Mouse (Mus musculus): Measurements from ENCODE around the gene Tex261.
"Not testable (repeated sequence)": the region's sequence is repeated elsewhere in the genome, so short reads cannot be mapped to it uniquely, and the experiment has no call there.

Tex261 gene

DNA sequence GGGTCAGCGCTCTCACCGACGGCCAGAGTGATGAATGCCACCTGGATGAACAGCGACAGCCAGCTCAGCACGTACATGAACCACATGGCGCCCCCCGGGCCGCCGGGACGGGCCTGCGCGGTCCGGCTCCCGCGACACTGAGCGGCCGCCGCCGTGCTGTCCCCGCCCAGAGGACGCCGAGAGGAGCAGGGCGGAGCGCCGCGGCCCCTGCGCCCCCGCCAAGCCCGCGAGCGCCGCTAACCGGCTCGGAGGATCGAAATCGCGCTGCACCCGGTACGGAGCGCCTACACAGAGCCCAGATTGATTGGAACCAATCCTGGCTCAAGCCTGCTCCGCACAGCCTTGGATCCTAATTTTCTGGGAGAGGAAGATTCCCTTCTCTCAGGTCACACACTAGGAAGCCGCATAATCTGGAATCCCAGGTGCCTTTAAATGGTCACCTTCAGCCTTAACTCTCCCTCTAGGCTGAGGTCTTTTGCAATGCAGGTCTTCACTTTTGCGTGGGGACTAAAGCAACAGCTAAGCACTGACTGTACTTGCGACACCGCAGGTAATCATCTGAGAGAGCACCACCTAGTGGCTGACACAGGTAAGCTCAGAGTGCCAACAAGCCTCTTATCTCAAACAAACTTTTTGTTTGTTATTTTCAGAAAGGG is at the start of gene Tex261:
Gene Tex261, minus strand, starts transcription at position 176 of the 656 bp plus-strand sequence.
- in situ Hi-C loops (cut with MseI, MboI): no loop called here

DNA sequence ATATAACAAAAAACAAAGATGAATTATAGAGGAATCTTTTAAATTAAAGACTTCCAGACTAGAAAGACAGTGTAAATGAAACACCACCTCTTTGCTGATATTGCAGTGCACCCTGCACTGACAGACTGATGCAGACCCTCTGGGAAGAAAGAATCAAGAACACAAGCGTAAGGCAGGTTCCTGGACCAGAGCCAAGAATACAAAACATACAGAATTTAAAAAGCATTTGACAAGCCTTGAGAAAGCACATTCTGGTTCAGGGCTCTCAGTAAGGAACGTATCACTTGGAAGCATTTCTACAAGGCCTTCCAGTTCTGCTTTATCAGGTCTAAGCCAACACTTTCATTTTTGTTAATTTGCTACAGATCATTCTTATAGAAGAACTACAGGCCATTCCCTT is 46.2 kb upstream of the Tex261 start:
- in situ Hi-C loops (cut with MseI, MboI): no loop called here

DNA sequence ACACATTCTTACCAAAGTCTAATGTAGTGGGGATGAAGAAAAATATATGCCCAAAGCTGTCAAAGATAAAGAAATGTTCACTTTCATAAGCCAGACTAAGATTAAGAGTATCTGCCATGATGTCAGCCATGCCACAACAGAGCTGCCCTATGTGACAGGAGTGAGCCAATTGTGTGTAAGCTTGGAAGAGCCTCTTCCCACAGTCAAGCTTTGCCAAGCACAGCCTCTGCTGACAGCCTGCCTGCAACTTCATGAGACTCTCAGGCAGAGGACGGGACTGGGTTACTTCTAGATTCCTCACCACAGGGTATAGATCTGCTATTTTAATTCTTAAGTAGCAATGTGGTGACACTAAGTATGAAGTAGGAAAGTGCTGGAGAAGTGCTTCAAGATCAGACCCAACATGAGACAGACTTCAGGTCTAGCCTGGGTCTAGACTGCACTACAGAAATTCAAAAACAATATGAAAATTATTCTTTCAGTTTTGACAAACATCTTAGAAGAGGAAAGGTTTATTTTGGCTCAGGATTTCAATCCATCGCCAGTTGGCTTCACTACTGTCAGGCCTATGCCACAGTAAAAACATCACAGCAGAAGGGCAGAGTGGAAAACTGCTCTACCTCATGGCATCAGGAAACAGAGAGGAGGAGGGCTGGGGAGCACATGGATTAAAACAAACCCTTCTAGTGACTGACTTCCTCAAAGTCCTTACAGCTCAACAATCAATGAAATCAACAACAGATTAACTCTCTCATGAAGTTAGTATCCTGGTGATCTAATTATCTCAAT is 45.3 kb upstream of the Tex261 start:
- in situ Hi-C loops (cut with MseI, MboI): no loop called here

DNA sequence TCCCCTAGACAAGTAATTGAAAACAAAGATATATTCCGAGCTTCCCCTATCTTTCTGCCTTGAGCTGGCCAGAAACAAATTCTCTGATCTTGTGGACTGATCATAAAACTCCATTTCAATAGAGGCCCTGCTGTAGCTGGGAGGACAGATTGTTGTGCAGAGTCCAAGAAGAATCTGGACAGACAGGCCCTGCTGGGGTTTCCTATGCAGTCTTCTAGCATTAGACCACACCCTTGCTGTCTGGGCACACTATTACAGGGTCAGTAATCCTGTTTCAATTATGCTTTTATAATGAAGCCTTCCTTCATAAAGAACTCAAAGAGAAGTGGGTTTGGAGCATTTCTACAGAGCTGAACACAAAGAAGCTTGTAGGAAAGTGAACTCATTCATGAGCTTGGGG is 43.4 kb upstream of the Tex261 start:
- in situ Hi-C loops (cut with MseI, MboI): no loop called here

DNA sequence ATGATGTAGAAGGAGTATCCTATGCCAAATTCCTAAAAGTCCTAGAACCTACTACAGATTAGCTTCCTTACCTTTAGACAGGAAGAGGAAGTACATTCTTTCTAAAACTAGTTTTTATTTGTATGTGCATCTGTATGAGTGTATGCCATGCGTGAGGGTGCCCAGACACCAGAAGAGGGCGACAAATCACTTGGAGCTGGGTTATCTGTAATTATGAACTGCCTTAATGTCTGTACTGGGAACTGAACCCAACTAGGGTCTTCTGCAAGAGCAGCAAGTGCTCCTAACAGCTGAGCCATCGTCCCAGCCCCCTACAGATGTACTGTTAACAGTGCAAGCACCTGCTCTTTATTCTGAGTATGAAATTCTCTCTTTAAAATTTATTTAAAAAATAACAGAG is 40.2 kb upstream of the Tex261 start:
- in situ Hi-C loops (cut with MseI, MboI): no loop called here

DNA sequence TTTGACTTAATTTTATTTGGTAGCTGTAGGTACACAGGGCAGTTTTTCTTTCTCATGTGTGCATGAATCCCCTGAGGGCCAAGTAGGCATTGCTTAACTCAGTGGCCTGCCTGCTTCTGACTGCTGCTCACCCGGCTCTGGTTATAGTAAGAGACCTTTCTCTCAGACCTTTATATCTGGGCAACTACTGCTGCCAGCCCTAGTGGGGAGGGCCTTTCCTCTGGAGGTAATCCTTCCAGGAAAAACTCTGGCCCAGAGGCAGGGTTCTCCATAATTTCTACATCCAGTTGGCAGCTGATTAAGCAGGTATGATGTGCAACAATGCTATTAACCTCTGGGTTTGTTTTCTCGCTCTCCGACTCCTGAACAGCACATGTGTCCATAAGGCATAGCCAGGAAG is 27.2 kb upstream of the Tex261 start:
- in situ Hi-C loops (cut with MseI, MboI): no loop called here

DNA sequence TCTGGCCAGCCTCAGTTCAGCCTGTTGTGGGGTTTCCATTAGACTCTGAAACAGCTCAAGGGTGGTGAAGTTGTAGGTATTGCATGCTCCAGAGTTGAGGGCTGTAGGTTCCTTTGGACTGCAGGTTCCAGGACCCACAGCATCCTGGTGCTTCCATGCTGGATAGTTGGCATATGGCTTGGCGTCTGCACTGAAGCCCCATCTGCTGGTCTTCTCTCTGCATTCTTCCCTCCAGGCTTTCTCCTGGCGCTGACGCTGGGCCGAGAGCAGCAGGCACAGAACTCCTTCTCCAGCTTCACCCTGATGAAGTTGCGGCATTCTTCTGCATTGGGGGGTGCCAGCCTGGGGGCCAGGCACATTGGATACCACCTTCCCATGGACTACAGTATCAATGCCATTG is 26.4 kb upstream of the Tex261 start:
- in situ Hi-C loops (cut with MseI, MboI): no loop called here

DNA sequence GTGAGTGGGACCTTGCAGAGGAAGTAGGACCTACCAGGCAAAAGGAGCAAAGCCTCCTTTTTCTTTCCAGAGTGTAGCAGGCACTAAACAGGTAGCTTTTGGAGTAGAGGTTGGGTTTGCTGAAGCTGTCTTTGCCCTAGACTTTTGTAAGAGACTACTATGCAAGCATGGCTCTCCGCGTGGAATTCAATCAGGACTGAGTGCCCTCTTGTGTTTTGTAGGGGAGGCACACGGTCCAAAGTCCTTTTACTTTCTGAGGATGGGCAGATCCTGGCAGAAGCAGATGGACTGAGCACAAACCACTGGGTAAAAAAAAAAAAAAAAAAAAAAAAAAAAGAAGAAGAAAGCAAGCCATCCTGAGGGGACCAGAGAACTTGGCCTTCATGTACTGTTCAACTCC is 21.1 kb upstream of the Tex261 start:
- in situ Hi-C loops (cut with MseI, MboI): no loop called here

DNA sequence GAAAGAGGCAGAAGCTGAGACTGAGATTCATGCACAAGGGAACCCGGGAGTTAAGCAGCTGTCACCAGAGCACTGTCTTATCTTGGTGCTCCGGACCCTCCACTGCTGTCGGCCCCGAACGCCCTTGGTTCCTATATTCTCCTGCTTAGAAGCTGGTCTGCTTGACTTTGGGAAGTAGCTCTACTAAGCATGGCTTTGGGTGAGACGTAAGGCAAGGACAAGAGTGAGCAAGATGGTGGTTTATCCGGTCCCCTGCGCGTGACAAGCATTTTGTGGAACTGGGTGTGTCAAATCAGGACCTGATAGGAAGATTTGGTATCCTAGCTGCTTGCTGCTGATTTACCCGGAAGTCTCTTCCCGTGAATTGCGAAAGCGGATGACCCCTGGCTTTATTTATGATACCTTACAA is 19.9 kb upstream of the Tex261 start:
- in situ Hi-C loops (cut with MseI, MboI): no loop called here

DNA sequence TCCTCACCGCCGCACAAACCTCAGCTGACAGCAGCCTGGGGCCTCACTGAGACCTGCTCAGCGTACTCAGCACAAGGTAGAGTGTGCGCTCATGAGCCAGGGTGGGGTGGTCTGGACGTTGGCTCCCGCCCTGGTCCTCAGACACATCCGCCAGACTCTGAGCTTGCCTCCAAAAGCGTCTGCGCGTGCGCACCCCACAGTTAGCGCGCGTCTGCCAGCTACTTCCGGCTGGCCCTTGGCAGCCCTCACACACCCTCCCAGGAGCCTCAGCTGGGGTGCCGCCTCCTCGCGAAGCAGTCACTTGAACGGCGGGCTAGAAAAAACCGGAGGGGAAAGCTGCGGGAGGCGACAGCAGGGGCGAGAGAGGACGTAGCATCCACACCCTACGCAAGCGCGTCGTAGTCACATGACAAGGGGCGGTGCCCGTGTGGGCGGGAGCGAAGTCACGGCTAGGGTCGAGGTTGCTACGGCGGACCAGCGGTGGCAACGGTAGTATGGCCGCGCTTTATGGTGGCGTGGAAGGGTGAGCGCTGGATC is 19.2 kb upstream of the Tex261 start, which contains the start of gene Nagk:
Gene Nagk, plus strand, starts transcription at position 223 of the 537 bp plus-strand sequence.
- in situ Hi-C loops (cut with MseI, MboI): no loop called here

DNA sequence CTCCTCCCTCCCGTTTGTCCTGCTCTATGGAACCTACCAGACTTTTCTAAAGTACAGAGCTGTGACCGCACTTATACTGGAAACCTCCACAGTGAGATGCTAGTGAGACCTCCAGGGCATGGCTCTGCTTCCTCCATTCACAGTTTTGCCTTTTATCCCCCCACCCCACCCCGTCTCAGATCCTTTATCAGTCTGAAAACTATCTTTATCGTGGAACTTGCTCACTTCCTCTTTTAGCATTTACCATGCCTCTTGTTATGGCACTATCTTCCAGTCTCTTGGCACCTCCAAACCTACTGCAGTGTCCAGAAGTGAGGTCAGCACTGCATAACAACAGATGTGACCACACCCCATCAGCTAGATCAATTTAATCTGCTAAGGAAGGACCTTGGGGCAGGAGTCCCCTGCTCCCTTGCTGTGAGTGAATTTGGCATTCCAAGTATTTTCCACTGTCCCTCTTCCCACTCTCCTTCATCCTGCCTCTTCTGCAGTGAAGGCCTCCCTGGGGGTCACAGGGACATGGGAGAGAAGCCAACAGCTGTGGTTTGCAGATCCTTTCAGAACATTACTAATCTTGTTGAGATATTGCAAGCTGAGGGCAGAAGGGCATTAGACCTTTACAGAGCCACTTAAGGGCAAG is 15.8 kb upstream of the Tex261 start:
- in situ Hi-C loops (cut with MseI, MboI): no loop called here

DNA sequence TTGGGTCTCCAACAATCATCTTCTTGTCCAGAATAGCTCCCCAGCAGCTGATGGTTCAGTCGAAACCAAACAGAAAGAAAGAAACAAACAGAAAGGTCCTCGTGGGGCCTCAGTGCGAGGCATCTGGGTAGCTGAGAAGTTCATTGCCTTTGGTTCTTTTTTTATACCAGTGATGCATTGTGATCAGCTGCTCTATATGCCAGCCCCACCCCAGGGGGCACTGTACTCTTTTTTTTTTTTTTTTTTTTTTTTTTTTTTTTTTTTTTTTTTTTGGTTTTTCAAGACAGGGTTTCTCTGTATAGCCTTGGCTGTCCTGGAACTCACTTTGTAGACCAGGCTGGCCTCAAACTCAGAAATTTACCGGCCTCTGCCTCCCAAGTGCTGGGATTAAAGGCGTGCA is 14.9 kb upstream of the Tex261 start:
- in situ Hi-C loops (cut with MseI, MboI): not testable (repeated sequence)

DNA sequence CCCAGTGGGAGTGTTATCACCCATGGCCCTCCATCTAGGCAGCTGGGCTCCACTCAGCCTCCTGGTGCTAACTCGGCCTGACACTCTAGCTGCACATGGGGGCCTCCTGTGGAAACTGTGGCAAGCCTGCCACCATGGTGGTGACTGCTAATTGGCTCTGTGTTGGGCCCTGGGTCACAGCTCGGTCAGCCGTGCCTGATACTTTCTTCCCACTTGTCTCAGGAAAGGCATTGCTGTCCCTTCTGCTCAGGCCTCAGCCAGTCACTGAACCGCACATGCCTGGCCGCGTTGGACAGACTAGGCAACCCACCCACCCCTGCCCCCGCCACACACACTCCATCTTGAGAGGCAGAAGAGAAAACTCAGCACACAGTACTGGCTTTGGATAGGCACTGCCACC is 12.9 kb upstream of the Tex261 start:
- in situ Hi-C loops (cut with MseI, MboI): no loop called here

DNA sequence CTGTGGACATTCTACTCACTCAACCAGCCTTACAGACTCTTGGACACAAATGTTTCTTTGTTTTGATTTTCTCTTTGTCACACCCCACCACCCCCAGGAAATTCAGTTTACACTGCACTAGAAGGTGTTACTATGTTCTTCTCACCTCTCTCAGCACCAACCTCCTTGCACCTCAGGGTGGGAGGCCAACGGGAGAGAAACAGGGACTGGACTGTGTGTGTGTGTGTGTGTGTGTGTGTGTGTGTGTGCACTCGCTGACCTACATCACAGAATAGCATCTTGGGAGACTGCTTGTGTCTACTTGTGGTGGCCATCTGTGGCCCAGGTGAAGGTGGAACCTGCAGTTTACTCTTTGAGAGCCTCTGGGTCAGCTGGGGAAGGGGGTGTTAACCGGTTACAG is 10.8 kb upstream of the Tex261 start:
- in situ Hi-C loops (cut with MseI, MboI): no loop called here

DNA sequence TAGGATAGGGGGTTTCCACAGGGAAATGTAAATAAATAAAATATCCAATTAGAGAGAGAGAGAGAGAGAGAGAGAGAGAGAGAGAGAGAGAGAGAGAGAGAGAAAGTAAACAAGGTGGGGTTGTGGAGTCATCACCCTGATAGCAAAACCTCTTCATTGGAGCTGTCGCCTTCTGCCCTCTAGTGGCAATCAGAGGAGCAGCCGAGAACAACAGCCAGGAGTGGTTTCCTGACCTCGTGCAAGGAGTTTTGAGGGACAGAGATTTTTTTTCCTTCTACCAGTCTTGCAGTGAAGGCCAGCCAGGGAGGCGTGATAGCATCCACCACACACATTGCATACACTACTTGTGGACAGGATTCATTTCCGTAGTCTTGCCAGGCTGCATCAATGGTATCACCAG is 3.4 kb upstream of the Tex261 start:
- in situ Hi-C loops (cut with MseI, MboI): no loop called here

DNA sequence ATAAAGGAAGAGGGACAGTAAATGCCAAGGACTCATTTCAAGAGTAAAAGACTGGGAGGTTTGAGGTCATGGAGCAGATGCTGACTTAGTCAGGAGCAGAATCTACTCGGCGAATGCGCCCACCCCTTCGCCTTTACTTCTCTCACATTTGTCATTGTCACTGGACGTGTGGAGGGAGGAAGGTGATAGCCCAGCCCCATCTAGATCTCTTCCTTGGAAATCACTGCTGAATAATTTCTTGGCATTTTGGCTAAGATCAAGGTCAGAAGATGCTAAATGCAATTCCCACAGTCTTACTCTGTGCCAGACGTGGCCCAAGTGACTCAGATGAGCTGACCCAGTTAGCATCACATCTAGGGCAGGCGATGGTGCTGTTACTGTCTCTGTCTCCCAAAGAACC is 2.7 kb upstream of the Tex261 start:
- in situ Hi-C loops (cut with MseI, MboI): no loop called here

DNA sequence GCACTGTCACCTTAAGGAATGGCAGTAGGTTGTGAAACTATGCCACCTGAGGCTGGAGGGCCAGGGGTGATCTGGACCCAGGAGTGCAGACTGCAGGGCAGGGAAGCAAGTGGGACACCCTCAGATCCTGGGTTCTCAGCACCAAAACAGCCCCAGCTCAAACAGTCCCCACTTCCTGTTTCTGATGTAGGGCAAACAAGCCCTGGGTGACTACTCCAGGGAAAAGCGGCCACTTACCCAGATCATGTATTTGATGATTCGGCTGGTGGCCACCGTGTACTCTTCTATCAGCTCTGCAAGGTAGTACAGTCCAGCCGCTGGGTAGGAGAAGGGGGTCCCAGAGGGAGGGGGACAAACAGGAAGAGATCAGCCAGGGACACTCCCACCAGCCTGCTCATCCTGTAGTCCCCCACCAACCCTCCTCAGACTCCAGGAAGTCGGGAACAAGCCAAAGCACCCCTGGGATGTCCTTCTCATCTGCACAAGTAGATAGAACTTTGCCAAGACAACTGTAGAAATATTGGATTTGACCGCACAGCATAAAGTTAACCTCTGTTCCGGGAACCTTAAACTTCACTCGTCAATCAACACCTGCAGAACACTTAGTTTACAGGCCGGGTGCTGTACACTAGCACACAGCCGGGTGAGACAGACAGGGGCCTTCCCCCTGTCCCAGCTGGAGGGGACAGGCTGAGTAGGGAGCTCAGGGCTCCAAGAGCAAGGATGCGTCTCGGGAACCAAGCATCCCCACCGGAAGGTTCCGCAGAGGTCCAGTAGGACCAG is 641 bp downstream of the Tex261 start:
- in situ Hi-C loops (cut with MseI, MboI): no loop called here

DNA sequence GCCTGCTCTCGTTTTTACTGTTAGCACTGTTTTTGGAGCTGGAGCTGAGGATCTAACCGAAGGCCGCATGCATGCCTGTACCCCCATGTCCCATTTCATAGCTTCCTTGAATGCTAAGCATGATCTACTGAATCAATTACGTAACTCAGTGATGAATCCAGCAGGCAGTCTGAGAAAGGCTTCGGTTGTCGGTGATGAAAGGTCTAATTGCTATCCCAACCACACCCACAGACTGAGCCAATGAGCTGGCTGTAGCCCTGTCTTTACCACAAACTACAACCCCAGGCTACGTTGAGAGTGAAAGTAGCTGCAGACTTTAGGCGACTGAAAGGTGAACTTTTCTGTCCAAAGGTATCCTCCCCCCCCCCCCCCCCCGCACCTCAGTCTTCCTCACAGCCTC is 1.5 kb downstream of the Tex261 start:
- in situ Hi-C loops (cut with MseI, MboI): no loop called here

DNA sequence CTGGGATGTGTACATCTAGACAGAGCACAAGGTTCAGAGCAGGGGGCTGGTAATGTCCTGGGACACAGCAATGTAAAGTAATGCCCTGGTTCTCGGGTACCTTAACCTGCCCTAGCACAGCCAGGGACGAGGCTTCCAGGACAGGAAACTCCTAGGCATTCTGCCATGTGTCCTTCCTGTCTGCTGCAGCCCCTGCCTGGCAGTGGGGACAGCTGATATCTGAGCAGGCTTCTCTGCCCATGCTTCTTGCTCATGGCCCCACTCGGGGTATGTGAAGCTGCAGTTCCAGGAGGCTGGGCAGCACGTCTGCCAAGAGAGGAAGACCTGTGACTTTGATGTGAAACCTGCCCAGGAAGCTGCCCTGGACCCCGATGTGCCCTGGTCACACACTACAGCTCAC is 7.1 kb downstream of the Tex261 start:
- in situ Hi-C loops (cut with MseI, MboI): no loop called here

DNA sequence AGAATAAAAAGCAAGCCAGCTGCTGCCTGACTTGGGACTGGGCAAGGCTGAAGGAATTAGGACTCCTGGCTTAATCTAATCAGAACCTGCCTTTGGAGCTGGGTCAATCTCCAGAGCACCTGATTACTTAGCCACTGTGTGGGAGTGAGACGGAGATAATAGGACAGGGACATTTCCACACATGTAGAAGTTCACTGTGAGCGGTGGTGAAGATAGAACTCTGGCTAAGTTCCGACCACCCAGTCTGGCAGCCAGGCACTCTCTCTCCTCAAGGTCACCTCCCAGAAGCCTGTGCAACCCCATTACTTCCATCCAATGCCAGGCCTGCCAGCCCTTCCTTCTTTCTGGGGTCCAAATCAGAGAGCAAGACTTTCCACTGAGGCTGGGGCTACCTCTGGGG is 8.6 kb downstream of the Tex261 start:
- in situ Hi-C loops (cut with MseI, MboI): no loop called here

DNA sequence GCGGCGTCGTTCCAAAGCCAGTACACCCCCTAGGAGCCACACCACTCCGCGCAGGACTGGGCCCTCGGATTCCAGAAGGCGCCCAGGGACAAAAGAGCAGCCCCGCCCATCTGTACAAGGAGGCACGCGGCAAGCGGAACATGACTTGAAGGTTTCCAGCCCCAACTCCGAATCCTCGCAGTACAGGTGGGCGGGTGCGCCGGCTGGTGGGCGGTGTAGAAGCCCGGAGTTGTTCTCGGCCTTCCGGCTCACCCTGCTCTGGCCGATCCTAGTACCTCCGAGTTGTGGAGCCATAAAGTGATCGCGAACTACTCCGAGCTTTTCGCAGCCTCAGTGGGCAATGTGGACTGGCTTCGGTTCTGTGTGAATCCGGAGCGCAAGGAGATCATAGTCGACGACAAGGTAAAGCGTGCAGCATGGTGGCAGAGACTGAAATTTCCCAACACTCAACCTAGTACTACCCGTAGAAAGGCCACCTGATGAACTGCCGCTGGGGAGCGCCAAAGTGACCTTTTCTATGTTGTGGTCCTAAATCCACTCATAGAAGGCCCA is 12.7 kb downstream of the Tex261 start:
- in situ Hi-C loops (cut with MseI, MboI): no loop called here

DNA sequence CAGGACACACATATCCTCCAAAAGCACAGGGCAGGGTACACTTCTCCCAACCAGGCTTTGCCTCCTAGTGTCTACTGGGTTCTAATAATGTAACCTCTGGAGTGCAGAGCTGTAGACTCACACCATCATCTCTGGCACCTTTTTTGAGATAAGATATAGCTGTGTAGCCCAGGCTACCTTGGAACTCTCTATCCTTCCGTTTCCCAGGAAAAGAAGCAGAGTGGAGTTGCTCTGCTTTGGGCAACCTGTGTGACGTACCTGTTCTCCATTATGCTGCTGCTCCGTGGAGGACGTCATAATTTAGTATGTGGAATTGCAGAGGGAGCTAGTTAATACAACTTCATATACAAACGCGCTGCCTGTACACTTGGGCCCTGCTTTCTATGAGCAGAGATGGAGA is 13.3 kb downstream of the Tex261 start, which contains the start of gene Ankrd53:
Gene Ankrd53, plus strand, starts transcription at position 301 of the 400 bp plus-strand sequence.
- in situ Hi-C loops (cut with MseI, MboI): no loop called here

Data from mouse trophoblast stem cell (cell line).